Mouse (Mus musculus): ENCODE measurements at regions not wholly inside any gene's neighbourhood (a gene's known extent, or its start where the extent isn't known, plus 50 kb on each side); places are given as distances from the start of the nearest gene placed in this dataset.

DNA sequence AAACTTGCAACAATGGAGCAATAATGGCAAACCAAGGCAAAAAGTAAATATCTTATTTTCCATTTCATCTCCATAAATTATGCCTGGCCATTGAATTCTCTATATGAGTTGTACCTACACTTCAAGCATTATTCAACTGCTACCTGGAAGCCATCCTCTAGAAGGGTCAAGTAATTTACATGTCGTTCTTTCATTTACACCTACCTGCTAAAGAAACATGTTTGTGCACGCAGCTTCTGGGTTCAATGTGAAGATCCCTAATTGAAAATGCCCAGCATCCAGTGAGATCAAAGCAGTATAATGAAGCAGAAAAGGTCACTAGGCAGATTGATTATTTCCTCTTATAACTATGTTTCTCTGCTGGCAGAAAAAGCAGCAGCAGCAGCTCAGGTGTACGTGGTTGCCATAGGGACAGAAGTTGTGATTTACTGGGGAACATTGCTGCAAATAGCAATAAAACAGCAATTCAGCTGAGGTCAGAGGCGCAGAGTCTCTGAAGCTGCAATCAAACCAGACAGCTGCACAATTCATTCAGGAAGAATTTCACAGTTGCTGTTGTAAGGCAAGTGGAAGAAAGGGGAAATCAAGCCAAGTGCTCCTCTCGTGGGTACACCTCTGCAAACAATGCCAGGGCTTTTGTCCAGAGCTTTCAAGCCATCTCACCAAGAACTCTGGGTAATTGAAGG, 386.1 kb downstream of the Gm21750 start:
- Histone ChIP-seq H3K27ac (ENCODE audit: control insufficient read depth, insufficient read depth, low read depth, low read length) (no peak overlapping the region), H3K27me3 (ENCODE audit: control insufficient read depth, insufficient read depth, low read length) (no peaks in the 10 kb centered on the region), H3K36me3 (ENCODE audit: control insufficient read depth, insufficient read depth, low read length) (no peaks in the 10 kb centered on the region), H3K4me3 (ENCODE audit: control insufficient read depth, low read depth, low read length) (no peak overlapping the region), H3K4me1 (ENCODE audit: control insufficient read depth, insufficient read depth, low read length) (no peaks in the 10 kb centered on the region)
- TF ChIP-seq POLR2A (IDR thresholded peaks at IDR 0.05; ENCODE audit: control insufficient read depth, low read depth, low read length) (no peak), CTCF (IDR thresholded peaks at IDR 0.05; ENCODE audit: control insufficient read depth, insufficient read depth, insufficient replicate concordance, low read depth, low read length) (no peak)

DNA sequence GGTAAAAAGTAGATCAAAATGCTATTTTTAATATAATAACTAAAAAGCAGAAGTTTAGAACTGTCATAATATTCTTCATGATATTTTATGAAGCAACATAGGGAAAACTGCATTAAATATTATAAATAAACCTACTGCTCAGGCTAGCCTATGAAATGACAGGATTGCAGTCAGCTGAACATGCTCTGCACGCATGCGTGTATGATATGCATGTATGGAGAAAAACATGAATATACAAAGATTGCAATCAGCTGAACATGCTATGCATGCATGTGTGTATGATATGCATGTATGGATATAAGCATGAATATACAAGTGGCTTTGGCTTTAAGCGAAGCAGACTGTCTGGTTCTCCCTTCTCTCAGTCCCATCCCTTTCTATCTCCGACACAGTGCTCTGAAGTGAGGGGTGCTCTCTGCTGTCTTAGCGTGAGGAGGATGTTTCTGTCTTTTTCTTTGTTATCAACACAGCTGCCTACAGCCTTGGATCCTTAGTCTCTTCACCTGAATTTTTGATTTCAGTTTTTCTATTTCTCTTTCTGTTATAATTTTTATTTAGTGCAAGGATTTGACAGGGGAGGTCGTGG, 386.8 kb downstream of the Gm21750 start:
- H3K27ac ChIP-seq (ENCODE audit: control insufficient read depth, insufficient read depth, low read depth, low read length), result no peak overlapping the region
- TF ChIP-seq CTCF (IDR thresholded peaks at IDR 0.05; ENCODE audit: control insufficient read depth, insufficient read depth, insufficient replicate concordance, low read depth, low read length), result no peak
- TF ChIP-seq POLR2A (IDR thresholded peaks at IDR 0.05; ENCODE audit: control insufficient read depth, low read depth, low read length), result no peak
- H3K27me3 ChIP-seq (ENCODE audit: control insufficient read depth, insufficient read depth, low read length), result no peaks in the 10 kb centered on the region
- no peaks in the 10 kb centered on the region for H3K4me1 ChIP-seq (ENCODE audit: control insufficient read depth, insufficient read depth, low read length)
- no peaks in the 10 kb centered on the region for H3K36me3 ChIP-seq (ENCODE audit: control insufficient read depth, insufficient read depth, low read length)
- H3K4me3 ChIP-seq (ENCODE audit: control insufficient read depth, low read depth, low read length), result no peak overlapping the region

DNA sequence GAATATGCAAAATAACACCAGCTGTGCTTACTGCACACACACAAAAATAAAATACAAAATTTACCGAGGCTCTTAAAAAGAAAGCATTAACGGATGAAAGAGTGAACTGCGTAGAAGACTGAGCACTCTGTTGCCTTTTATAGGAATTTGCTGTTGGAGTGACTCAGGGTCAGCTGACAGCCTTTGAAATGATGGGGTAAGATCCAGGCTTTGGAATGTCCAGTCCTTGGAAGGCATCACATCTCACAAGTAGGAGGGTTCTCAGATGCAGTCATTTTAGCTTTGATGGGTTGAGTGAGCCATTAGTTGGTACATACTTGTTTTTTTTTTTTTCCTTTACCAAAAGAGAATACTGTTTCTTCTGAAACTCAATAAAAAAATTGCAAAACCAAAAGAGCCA, 387.4 kb downstream of the Gm21750 start:
- H3K36me3 ChIP-seq (ENCODE audit: control insufficient read depth, insufficient read depth, low read length), result no peaks in the 10 kb centered on the region
- H3K27ac ChIP-seq (ENCODE audit: control insufficient read depth, insufficient read depth, low read depth, low read length), result no peak overlapping the region
- no peak overlapping the region for H3K4me3 ChIP-seq (ENCODE audit: control insufficient read depth, low read depth, low read length)
- H3K27me3 ChIP-seq (ENCODE audit: control insufficient read depth, insufficient read depth, low read length), result no peaks in the 10 kb centered on the region
- no peaks in the 10 kb centered on the region for H3K4me1 ChIP-seq (ENCODE audit: control insufficient read depth, insufficient read depth, low read length)
- TF ChIP-seq CTCF (IDR thresholded peaks at IDR 0.05; ENCODE audit: control insufficient read depth, insufficient read depth, insufficient replicate concordance, low read depth, low read length) (no peak), POLR2A (IDR thresholded peaks at IDR 0.05; ENCODE audit: control insufficient read depth, low read depth, low read length) (no peak)

DNA sequence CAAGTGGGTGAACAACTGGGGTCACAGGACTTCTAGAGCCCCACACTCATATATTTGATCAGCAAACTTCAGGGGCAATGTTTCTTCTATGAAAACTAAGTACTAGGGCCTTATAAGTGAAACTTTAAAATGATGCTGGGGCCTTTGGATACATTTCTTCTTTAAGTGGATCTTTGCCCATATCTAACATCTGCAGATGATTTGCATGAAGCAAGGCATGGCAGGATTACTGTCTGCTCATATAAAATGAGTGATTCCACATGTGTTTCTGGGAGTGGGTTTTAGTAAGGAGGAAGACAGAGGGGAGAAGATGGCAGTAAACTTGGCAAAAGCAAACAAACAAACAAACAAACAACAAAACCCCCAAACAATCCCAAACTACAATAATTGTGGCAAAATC, 405.0 kb downstream of the Gm21750 start:
- H3K27me3 ChIP-seq (ENCODE audit: control insufficient read depth, insufficient read depth, low read length), result no peaks in the 10 kb centered on the region
- H3K4me1 ChIP-seq (ENCODE audit: control insufficient read depth, insufficient read depth, low read length), result no peaks in the 10 kb centered on the region
- TF ChIP-seq POLR2A (IDR thresholded peaks at IDR 0.05; ENCODE audit: control insufficient read depth, low read depth, low read length) (no peak), CTCF (IDR thresholded peaks at IDR 0.05; ENCODE audit: control insufficient read depth, insufficient read depth, insufficient replicate concordance, low read depth, low read length) (no peak)
- no peak overlapping the region for H3K4me3 ChIP-seq (ENCODE audit: control insufficient read depth, low read depth, low read length)
- no peak overlapping the region for H3K27ac ChIP-seq (ENCODE audit: control insufficient read depth, insufficient read depth, low read depth, low read length)
- H3K36me3 ChIP-seq (ENCODE audit: control insufficient read depth, insufficient read depth, low read length), result no peaks in the 10 kb centered on the region

DNA sequence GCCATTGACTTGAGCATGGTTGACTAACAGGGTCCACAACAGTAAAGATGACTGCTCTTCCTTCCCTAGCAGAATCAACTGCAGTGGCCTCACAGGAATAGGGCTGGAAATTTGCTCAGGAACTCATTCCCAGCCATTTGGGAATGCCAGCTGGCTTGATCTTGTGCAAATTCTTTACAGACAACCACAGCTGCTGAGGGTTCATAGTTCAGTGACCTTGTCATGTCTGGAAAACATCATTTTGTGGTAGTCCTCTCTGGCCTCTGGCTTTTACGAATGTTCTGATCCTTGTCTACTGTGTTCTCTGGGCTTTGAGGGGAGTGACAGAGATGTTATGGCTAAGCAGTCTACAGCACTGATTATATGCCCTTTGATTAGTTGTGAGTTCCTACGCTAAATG, 432.0 kb downstream of the Gm21750 start:
- no peak overlapping the region for H3K4me3 ChIP-seq (ENCODE audit: control insufficient read depth, low read depth, low read length)
- no peaks in the 10 kb centered on the region for H3K27me3 ChIP-seq (ENCODE audit: control insufficient read depth, insufficient read depth, low read length)
- TF ChIP-seq CTCF (IDR thresholded peaks at IDR 0.05; ENCODE audit: control insufficient read depth, insufficient read depth, insufficient replicate concordance, low read depth, low read length) (no peak), POLR2A (IDR thresholded peaks at IDR 0.05; ENCODE audit: control insufficient read depth, low read depth, low read length) (no peak)
- no peaks in the 10 kb centered on the region for H3K36me3 ChIP-seq (ENCODE audit: control insufficient read depth, insufficient read depth, low read length)
- H3K27ac ChIP-seq (ENCODE audit: control insufficient read depth, insufficient read depth, low read depth, low read length), result no peak overlapping the region
- no peaks in the 10 kb centered on the region for H3K4me1 ChIP-seq (ENCODE audit: control insufficient read depth, insufficient read depth, low read length)

DNA sequence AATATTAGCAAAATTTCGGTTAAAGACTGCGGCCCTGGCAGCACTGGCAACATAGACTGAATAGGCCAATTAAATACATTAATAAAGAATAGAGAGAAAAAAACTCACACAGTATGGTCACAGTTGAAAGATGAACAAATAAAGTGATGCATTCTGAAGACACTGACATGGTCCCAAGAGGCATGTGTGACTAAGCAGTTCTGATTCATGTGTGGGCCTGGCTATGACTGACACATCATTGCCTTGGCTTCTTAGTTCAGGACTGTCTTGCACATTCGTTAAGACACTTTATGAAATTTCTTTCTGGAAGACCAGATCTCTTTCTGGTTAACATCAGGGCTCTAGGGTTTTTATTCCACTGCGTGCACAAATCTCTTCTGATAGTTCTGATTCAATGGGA, 438.7 kb downstream of the Gm21750 start:
- TF ChIP-seq POLR2A (IDR thresholded peaks at IDR 0.05; ENCODE audit: control insufficient read depth, low read depth, low read length), result no peak
- TF ChIP-seq CTCF (IDR thresholded peaks at IDR 0.05; ENCODE audit: control insufficient read depth, insufficient read depth, insufficient replicate concordance, low read depth, low read length), result no peak
- no peaks in the 10 kb centered on the region for H3K4me1 ChIP-seq (ENCODE audit: control insufficient read depth, insufficient read depth, low read length)
- no peaks in the 10 kb centered on the region for H3K36me3 ChIP-seq (ENCODE audit: control insufficient read depth, insufficient read depth, low read length)
- no peaks in the 10 kb centered on the region for H3K27me3 ChIP-seq (ENCODE audit: control insufficient read depth, insufficient read depth, low read length)
- no peak overlapping the region for H3K27ac ChIP-seq (ENCODE audit: control insufficient read depth, insufficient read depth, low read depth, low read length)
- H3K4me3 ChIP-seq (ENCODE audit: control insufficient read depth, low read depth, low read length), result no peak overlapping the region

DNA sequence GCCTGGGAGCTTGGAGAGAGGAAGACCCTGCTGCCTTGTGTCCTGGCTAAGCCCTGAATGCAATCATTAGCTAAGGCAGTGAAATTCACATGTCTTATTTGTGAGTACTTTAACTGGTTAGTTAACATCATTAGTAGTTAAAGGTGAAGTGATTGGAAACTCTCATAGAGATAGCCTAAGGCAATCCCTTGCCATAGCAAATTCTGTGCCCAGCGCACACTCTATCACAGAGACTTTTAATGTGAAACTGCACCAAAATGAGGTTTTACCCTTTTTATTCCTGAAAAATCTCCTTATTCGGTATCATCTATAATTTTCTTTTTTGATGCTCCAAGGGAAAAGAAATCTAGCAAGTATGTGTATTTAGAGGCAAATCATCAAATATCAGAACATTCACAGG, 451.6 kb downstream of the Gm21750 start:
- Histone ChIP-seq H3K36me3 (ENCODE audit: control insufficient read depth, insufficient read depth, low read length) (no peaks in the 10 kb centered on the region), H3K4me3 (ENCODE audit: control insufficient read depth, low read depth, low read length) (no peak overlapping the region), H3K4me1 (ENCODE audit: control insufficient read depth, insufficient read depth, low read length) (no peaks in the 10 kb centered on the region), H3K27me3 (ENCODE audit: control insufficient read depth, insufficient read depth, low read length) (no peaks in the 10 kb centered on the region), H3K27ac (ENCODE audit: control insufficient read depth, insufficient read depth, low read depth, low read length) (no peak overlapping the region)
- TF ChIP-seq CTCF (IDR thresholded peaks at IDR 0.05; ENCODE audit: control insufficient read depth, insufficient read depth, insufficient replicate concordance, low read depth, low read length) (no peak), POLR2A (IDR thresholded peaks at IDR 0.05; ENCODE audit: control insufficient read depth, low read depth, low read length) (no peak)
